Mouse (Mus musculus) olfactory bulb, adult 2 months (tissue): ENCODE data around the gene Dtnb. TPM values are rescaled to one million over a fixed set of nuclear protein-coding genes. Genes with fewer than 3 reads are reported as not detected.

Experiments
- H3K27ac ChIP-seq: fragments of 200-500 bp; 2 replicates; pipeline ENCODE4 v1.5.1; 2012; ENCODE audit warnings: low read depth, low read length; ENCODE audit not compliant: insufficient read depth
- H3K4me1 ChIP-seq: fragments of 200-500 bp; 2 replicates; pipeline ENCODE4 v1.6.1; 2012; ENCODE audit warnings: low read length; ENCODE audit not compliant: control insufficient read depth, insufficient read depth
- H3K4me3 ChIP-seq: fragments of 200-500 bp; 2 replicates; pipeline ENCODE4 v1.5.1; 2012; ENCODE audit warnings: mild to moderate bottlenecking, low read depth, low read length, moderate library complexity; ENCODE audit not compliant: insufficient read depth
- CTCF ChIP-seq: fragments of 200-500 bp; IDR thresholded peaks from 2 replicates; pipeline ENCODE4 v1.5.1; 2012; ENCODE audit warnings: low read depth, mild to moderate bottlenecking, low read length, moderate library complexity; ENCODE audit not compliant: insufficient read depth
- POLR2A ChIP-seq: fragments of 200-500 bp; IDR thresholded peaks from 2 replicates; pipeline ENCODE4 v1.6.1; 2012; ENCODE audit warnings: mild to moderate bottlenecking, low read depth, low read length, moderate library complexity; ENCODE audit not compliant: insufficient read depth
- WGBS: fragments of 180-500 bp; shearing (Covaris S2); methylation state at CpG from one replicate; pipeline ENCODE4 v1.1.7; 2018; 5-methylcytosine and 5-hydroxymethylcytosine counted together
- polyA plus RNA-seq: library from polyadenylated mRNA; stranded (reverse); fragments of >200 nt; gene quantifications from 2 replicates; pipeline ENCODE4 v1.2.4, GENCODE M21; 2012; ENCODE audit warnings: low replicate concordance; ENCODE audit not compliant: missing spikeins, insufficient read depth, insufficient read length

Dtnb gene
- polyA plus RNA-seq, 1 experiment: not detected

DNA sequence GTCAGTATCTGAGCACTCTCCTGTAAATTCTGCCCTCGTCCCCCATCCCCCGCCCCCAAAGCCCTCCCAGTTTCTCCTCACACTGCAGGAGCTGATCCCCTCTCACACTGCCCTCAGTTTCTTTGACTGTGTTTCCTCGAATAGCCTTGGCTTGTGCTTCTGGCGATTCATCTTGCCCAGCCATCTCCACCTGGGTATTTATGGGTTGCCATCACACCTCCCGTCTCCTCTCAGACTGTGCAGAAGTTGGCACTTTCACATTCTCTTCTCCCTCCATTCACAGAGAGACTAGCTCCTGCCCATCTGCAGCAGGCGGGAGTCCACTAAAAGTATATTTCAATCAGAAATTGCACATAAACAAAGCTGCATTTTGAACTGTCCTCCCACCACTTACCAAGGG, 25.4 kb upstream of the Dtnb start:
- Histone ChIP-seq H3K27ac (no peak overlapping the region), H3K4me1 (peaks cover 6% of the 10 kb centered on the region; the same call in 1 of the 2 replicates), H3K4me3 (no peak overlapping the region)
- 63% methylated on average over 6 of the region's 6 CpGs for WGBS
- TF ChIP-seq POLR2A (no peak), CTCF (no peak)

DNA sequence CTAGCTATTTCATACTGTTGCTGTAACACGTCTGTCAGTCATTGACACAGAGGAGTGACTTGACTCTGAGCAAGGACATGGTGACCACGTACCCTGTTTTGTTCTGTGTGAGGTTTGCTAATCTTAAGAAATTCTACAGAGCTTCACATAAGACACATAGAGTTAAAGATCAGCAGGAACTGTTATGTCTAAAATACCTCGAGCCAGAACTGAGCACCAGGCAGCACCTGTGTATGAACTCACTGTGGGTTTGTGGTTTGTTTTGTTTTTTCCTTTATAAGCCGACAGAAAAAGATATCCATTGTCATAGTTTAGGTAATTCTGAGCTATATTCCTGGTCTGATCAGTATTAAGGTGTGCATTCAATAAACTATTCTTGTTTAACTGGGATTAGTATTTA, 24.7 kb upstream of the Dtnb start:
- WGBS: 75% methylated on average over 4 of the region's 4 CpGs
- TF ChIP-seq CTCF (no peak), POLR2A (no peak)
- H3K4me3 ChIP-seq: no peak overlapping the region
- H3K27ac ChIP-seq: no peak overlapping the region
- peaks cover 6% of the 10 kb centered on the region; the same call in 1 of the 2 replicates for H3K4me1 ChIP-seq

DNA sequence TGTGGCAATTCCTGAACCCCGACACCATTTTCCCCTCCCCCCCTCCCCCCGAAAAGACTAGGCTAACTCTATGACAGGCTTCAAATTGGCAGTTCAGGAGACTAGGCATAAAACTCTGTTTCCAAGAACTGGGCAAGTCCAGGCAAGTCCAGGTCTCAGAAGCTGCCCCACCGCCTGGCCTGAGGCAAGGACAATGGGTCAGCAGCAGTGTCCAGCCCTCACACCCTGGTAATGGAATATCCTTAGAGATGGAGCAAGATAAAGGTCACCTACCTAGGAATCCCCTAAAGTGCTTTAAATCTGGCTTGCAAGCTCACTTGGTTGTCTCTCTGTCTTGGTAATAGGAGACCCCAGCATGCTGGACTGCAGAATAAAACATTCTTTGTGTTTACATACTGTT, 24.3 kb upstream of the Dtnb start:
- Histone ChIP-seq H3K4me3 (no peak overlapping the region), H3K27ac (no peak overlapping the region), H3K4me1 (peaks cover 6% of the 10 kb centered on the region; the same call in 1 of the 2 replicates)
- WGBS: 71% methylated on average over 3 of the region's 3 CpGs
- TF ChIP-seq POLR2A: no peak
- TF ChIP-seq CTCF: no peak

GRCm38 (mm10) chr12:3548582-3549211, 23.5 kb upstream of the Dtnb start:
- 77% methylated on average over 5 of the region's 5 CpGs for WGBS
- H3K4me1 ChIP-seq: peaks cover 6% of the 10 kb centered on the region; the same call in 1 of the 2 replicates
- TF ChIP-seq POLR2A (no peak), CTCF (no peak)
- H3K27ac ChIP-seq: no peak overlapping the region
- no peak overlapping the region for H3K4me3 ChIP-seq

- Histone ChIP-seq H3K27ac (no peak overlapping the region), H3K4me3 (no peak overlapping the region), H3K4me1 (peaks cover 6% of the 10 kb centered on the region; the same call in 1 of the 2 replicates)
- 29% methylated on average over 13 of the region's 13 CpGs for WGBS
- TF ChIP-seq CTCF: no peak
- TF ChIP-seq POLR2A: no peak
Measured at GRCm38 (mm10) chr12:3550280-3550679, 21.9 kb upstream of the Dtnb start.

DNA sequence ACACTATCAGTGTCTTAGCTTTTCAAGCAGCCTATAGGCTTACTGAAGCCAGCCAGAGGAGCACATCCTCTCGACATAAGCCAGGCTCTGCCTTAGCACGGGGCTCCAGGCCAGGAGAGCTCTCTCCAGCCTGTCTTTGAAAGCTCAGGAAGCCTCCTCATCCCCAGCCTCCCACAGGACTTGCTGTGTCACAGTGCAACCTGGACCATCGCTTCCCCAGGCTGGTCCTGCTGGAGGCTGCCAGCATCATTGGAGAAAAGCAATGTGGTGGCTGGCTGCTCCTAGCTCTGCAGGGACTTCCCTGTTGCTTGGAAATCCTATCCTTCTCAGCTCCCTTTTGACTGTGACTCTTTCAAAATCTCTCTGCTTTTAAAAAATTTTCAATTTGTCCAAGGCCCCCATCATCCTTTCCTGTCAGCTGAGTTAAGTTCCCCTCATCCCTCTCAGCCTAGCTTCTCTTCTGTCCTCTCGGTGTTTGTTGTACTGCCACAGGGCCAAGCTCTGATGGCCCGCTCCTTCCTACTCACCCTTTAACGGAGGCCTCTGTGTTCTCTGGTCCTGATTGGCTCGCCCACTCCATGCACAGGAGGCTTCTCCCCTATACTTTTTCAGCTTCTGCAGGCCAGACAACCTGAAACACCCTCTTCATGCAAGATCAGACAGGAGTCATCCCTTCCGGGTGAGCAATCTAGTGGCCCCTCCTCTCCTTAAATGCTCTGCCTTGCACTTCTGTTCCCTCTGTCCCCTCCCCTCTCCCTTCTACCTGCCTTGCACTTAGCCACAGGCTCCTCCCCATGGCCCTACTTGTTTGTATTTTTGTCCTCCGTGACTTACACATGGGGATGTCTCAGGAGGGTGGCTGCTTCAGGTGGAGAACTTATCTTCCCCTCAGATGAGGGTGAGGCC, 14.5 kb upstream of the Dtnb start:
- Histone ChIP-seq H3K27ac (no peak overlapping the region), H3K4me1 (no peaks in the 10 kb centered on the region), H3K4me3 (no peak overlapping the region)
- no peak for TF ChIP-seq POLR2A
- TF ChIP-seq CTCF: no peak
- 81% methylated on average over 9 of the region's 9 CpGs for WGBS

- 3% methylated on average over 1 of the region's 1 CpGs for WGBS
- no peak overlapping the region for H3K27ac ChIP-seq
- H3K4me1 ChIP-seq: no peaks in the 10 kb centered on the region
- TF ChIP-seq POLR2A (no peak), CTCF (no peak)
- no peak overlapping the region for H3K4me3 ChIP-seq
Measured at GRCm38 (mm10) chr12:3560596-3560995, 11.6 kb upstream of the Dtnb start.

DNA sequence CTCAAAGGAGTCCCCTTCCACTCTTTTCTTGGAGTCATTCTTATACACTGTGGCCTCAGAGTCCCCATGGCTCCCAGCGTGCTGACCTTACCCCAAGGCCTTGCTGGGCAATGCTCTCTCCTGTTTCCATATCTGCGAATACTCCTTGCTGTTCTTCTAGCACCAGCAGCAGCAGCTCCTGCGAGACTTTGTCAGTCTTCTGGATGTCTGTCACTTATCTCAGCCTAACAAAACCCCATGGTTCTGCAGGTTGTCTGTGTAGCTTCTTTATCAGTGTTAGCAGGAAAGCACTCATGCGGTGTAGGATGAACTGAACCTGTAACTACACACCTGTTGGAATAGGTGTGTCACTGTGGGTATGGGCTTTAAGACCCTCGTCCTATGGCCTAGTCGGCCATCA, 11.1 kb upstream of the Dtnb start:
- TF ChIP-seq POLR2A (no peak), CTCF (no peak)
- Histone ChIP-seq H3K4me1 (no peaks in the 10 kb centered on the region), H3K4me3 (no peak overlapping the region), H3K27ac (no peak overlapping the region)
- 88% methylated on average over 6 of the region's 6 CpGs for WGBS

GRCm38 (mm10) chr12:3562806-3563205, 9.4 kb upstream of the Dtnb start:
- Histone ChIP-seq H3K27ac (no peak overlapping the region), H3K4me1 (no peaks in the 10 kb centered on the region), H3K4me3 (no peak overlapping the region)
- TF ChIP-seq CTCF: no peak
- no peak for TF ChIP-seq POLR2A
- WGBS: 98% methylated on average over 10 of the region's 10 CpGs
